Mouse (Mus musculus): ENCODE measurements around the gene Intu. TPM values are rescaled to one million over a fixed set of nuclear protein-coding genes. Genes with fewer than 3 reads are reported as not detected.

Intu gene
- polyA plus RNA-seq, 1 experiment: 8.2 TPM

DNA sequence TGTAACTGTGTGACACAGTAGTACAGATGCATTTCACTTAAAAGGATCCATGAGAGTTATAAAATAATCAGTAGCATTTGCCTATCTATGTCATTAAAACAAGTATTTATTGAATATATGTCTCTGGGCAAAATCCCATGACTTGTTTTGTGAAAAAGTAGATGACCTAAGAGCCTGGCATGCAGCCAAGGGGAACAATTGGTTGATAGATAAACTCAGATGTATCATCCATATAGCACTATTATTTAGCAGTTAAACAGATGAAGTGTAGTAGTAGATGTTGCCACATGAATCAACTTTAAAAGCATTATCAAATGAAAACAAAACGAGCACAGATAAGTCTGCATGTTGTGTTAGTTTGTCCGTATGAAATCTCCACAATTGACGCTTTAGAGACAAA lies 187.9 kb downstream of the Intu start:
- TF ChIP-seq CTCF (IDR thresholded peaks at IDR 0.05; ENCODE audit: borderline replicate concordance, extremely low read depth, insufficient read depth, insufficient read length) (no peak), POLR2A (IDR thresholded peaks at IDR 0.05; ENCODE audit: borderline replicate concordance, extremely low read depth, insufficient read depth, insufficient read length, poor library complexity, severe bottlenecking) (no peak)

DNA sequence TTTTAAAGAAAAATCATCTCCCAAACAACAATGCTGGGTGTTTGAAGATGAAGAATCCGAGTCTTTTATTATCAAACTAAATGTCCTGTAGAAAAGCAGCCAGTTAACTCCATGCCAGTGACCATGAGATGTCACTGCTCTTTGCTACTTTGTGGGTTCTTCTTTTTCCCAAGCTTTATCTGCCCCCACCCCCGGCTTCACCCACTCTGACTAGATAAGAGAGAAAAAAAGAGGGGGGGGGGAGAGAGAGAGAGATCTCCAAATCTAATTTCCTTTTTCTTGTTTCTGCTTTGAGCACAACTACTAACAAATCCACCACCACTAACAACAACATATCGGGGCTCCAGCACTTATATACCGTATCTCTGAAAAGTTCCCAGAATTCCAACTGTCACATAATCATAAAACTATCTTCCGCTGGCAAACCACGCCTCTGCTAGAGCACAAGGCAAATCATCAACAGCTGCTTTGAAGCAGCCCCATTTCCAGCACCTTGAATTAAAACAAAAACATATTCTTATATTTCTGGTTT lies 207.4 kb downstream of the Intu start:
- no peak for DNase-seq (ENCODE audit: low read depth)
- TF ChIP-seq POLR2A (IDR thresholded peaks at IDR 0.05; ENCODE audit: borderline replicate concordance, extremely low read depth, insufficient read depth, insufficient read length, poor library complexity, severe bottlenecking): no peak
- TF ChIP-seq CTCF (IDR thresholded peaks at IDR 0.05; ENCODE audit: borderline replicate concordance, extremely low read depth, insufficient read depth, insufficient read length): no peak

More for the DNA sequence above, 187.9 kb downstream of the Intu start:
- no peak for DNase-seq (ENCODE audit: low read depth)

DNA sequence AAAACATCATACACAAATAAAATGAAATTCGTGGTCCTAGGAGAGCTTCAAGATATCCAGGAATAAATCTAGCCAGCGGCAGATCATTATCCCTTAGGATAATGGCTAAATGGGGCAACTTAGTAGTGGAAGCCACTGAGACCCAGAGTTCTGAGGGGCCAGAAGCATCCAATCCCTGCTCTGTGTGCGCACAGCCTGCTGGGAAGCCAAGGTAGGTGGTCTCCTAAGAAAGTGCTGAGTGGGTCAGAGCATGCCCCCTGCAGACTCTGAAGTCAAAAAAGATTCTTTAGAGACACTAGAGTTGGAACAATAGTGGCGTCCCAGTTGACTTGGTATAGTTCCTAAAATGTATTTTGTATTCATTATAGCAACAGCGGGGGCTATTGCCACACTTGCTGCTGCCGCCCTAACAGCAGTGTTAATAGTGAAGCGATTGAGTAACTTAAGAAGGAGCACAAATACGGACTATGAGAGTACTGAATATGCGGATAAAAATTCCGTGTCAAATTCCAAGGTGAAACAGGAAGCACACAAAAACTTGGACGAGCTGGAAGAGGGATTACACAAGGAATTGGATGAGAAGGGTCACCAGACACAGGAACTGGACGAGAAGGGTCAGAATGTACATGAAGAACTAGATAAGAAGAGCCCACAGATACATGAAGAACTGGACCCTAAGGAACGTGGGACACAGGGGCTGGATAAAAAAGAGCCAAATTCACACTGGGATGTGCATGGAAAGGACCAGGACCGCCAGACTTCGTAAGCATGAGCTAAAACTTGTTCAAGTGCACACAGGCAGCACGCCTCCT lies 213.1 kb downstream of the Intu start, which contains the start of gene Hspa4l:
Gene Hspa4l (plus strand): TSS at position 472 of the 812 bp plus-strand sequence.
- TF ChIP-seq POLR2A (IDR thresholded peaks at IDR 0.05; ENCODE audit: borderline replicate concordance, extremely low read depth, insufficient read depth, insufficient read length, poor library complexity, severe bottlenecking): no peak
- TF ChIP-seq CTCF (IDR thresholded peaks at IDR 0.05; ENCODE audit: borderline replicate concordance, extremely low read depth, insufficient read depth, insufficient read length): no peak
- DNase-seq (ENCODE audit: low read depth): peak; percentile 48

DNA sequence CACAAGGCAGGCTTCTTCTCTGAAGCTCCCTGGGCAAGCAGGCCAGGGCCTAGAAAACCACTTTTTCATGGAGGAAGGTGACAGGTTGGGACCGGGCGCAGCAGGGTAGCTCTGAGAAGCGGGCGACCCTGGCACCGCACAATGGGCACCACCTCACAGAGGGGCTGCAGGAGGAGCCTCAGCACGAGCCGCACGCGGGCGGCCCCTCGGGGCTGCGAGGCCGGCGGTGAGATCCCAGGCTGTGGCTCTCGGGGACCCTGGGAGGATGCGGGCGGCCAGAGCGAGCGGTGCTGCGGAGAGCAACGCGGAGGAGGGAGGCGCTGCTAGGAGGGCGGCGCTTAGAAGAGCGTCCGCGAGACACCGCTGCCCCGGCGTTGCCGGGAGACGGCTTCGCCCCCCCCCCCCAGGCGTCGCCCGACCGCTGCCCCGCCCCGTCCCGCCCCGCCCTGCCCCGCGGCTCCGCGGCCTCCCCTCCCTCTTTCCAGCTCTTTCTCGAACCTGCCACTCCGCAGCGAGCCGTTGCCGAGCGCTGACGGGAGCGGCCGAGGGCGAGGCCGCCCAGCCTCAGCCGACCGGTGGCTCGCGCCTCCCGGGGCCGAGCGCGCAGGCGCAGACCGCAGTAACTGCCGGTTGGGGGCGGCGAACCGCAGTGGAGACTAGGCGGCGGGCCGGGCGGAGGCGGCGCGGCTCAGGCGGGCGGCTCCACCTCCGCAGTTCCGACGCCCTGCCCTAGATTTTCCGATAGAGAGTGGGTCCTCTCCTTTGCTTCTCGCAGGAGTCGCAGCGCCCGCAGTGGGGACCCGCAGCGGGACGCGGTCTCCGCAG lies 214.0 kb downstream of the Intu start:
- peak; percentile 95 for DNase-seq (ENCODE audit: low read depth)

DNA sequence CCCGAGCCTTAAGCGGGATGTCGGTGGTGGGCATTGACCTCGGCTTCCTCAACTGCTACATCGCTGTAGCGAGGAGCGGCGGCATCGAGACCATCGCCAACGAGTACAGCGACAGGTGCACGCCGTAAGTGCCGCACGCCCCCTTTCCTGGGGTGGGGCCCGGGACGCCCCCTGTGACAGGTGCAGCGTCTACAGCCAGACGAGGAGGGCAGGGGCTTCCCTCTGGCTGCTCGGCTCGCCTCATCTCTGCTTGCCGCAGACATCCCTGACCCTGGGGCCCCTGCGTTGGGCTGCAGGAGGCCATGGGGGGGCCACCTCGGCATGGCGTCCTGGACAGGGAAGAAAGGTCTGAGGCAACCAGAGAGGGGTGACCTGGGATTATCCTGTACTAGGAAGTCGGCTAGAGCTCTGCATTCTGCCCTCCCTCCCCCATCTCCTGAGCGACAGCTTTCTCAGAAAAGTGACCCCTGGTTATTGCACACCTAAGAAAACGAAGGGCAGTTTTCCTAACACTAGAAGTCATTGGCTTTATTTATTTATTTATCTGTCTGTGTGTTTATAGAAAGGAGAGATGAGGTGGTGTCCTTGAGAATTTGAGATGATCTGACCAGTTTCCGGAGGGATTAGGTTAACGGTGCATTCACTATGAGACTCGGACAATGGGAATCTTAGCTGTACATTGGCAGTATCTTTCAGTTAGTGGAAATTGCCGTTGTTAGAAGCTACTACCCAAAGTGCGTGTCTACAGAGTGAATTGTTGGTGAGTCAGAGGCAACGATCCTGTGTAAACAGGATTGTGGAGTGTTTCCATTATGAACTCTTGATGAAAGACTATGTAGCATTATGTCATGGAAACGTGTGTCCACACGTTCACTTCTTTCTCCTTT lies 214.8 kb downstream of the Intu start:
- no peak for TF ChIP-seq POLR2A (IDR thresholded peaks at IDR 0.05; ENCODE audit: borderline replicate concordance, extremely low read depth, insufficient read depth, insufficient read length, poor library complexity, severe bottlenecking)
- TF ChIP-seq CTCF (IDR thresholded peaks at IDR 0.05; ENCODE audit: borderline replicate concordance, extremely low read depth, insufficient read depth, insufficient read length): no peak
- DNase-seq (ENCODE audit: low read depth): peak; percentile 59

More for the DNA sequence above, 214.0 kb downstream of the Intu start:
- TF ChIP-seq CTCF (IDR thresholded peaks at IDR 0.05; ENCODE audit: borderline replicate concordance, extremely low read depth, insufficient read depth, insufficient read length) (no peak), POLR2A (IDR thresholded peaks at IDR 0.05; ENCODE audit: borderline replicate concordance, extremely low read depth, insufficient read depth, insufficient read length, poor library complexity, severe bottlenecking) (peak; percentile 91)

Other genes with a start within 250 kb of the Intu start
- 0.21 and 0.27 TPM in 2 replicates for gene Slc25a31, start 177.6 kb downstream of the Intu start, polyA plus RNA-seq (2012; rRNA removed)
- 12.0 and 21.4 TPM in 2 replicates for gene Hspa4l, start 213.2 kb downstream of the Intu start, polyA plus RNA-seq (2012; rRNA removed)

Measured in brain, embryonic 14.5 days (tissue).